Mouse (Mus musculus): Measurements from ENCODE around the gene Morc3. TPM values are rescaled to one million over a fixed set of nuclear protein-coding genes. Genes with fewer than 3 reads are reported as not detected.
A peak's percentile ranks its signal among the peaks of the same experiment; 100 is the strongest.

Gene Morc3
- polyA plus RNA-seq (2012) = 0.24 and 1.2 TPM in 2 replicates

DNA sequence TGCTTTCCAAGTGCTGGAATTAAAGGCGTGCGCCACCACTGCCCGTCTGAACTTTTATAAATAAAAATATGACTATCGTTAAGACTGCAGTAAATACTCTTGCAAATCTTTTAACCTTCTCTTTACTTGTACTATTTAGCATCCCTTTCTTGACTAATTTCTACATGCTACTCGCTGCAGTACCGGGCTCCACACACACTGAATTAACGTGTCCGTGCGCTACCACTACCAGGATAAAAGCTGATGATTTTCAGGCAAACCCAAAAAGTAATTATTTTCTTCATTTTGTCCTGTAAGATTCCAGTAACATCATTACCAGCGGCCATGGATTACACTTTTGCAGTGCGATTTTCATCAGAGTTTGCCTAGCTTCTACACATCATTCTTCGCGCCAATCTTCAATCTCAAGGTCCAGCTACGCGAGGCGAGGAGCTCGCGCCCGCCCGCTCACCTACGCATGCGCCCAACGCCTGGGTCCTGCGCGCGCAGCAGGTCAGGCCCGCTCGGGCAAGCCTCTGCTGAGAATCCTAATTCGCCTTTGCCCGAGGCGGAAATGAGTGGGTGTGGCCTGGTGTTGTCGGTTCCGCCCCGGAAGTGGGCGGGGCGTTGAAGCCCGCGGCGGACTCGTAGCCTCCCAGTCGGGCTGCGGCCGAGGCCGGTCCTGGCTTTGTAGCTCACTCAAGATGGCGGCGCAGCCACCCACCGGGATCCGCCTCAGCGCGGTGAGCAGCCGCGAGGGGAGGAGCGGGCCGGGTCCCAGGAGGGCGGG, at the start of gene Morc3:
Morc3 (plus strand) TSS at position 495 of the 769 bp plus-strand sequence.
- peaks cover 5% of the 10 kb centered on the region for H3K9me3 ChIP-seq (ENCODE audit: control insufficient read depth, low read length)
- no peaks in the 10 kb centered on the region for H3K27me3 ChIP-seq (ENCODE audit: control insufficient read depth)
- peak within 1 kb of the TSS; percentile 74 for H3K4me3 ChIP-seq (replicated peaks)
- H3K4me1 ChIP-seq (ENCODE audit: control insufficient read depth) = peaks cover 37% of the 10 kb centered on the region
- peaks cover 23% of the 10 kb centered on the region for H3K36me3 ChIP-seq (ENCODE audit: control insufficient read depth)
- no peak for TF ChIP-seq TAL1 (IDR thresholded peaks at IDR 0.05; ENCODE audit: low read length)
- TF ChIP-seq GATA1 (IDR thresholded peaks at IDR 0.05; ENCODE audit: low read length) = no peak

DNA sequence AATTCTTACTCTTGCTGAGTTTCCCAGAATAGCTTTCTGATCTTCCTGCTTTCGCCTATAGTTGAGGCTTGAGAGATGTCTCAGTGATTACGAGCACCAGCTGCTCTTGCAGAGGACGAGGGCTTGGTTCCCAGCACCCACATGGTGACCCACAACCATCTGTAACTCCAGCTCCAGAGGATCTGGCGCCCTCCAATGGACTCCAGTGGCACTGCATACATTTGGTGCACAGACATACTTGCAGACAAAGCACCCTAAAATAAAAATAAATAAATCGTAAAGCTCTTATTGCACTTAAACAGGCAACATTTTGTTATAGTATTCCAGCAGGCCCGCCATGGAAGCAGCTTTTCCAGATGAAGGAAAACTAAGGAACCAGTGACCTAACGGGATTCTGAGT, 47.7 kb upstream of the Morc3 start:
- H3K36me3 ChIP-seq (ENCODE audit: control insufficient read depth) = peaks cover 48% of the 10 kb centered on the region
- H3K4me3 ChIP-seq (replicated peaks) = no peak overlapping the region
- peaks cover 40% of the 10 kb centered on the region for H3K4me1 ChIP-seq (ENCODE audit: control insufficient read depth)
- TF ChIP-seq GATA1 (IDR thresholded peaks at IDR 0.05; ENCODE audit: low read length) = no peak
- TF ChIP-seq TAL1 (IDR thresholded peaks at IDR 0.05; ENCODE audit: low read length) = no peak
- H3K27me3 ChIP-seq (ENCODE audit: control insufficient read depth) = no peaks in the 10 kb centered on the region
- peaks cover 5% of the 10 kb centered on the region for H3K9me3 ChIP-seq (ENCODE audit: control insufficient read depth, low read length)

DNA sequence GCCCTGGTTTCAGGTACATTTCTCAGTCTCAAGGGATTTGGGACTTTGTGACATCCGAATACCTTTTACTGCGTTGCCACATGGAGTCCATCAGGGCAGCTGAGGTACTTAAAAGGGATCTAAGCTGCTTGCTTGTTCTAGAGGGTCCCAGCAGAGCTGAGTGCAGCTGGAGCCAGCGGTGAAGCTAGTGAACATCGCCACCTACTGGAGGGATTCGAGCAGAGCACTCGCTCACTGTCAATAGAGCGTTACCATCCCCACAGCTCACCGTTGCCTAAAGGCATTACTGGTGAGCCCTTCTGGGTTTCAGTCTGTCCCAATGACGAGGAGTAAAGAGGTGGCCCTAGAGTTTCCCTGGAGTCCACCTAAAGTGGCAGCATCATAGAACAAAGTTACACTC, 46.1 kb upstream of the Morc3 start:
- H3K9me3 ChIP-seq (ENCODE audit: control insufficient read depth, low read length) = peaks cover 5% of the 10 kb centered on the region
- no peak for TF ChIP-seq GATA1 (IDR thresholded peaks at IDR 0.05; ENCODE audit: low read length)
- no peak for TF ChIP-seq TAL1 (IDR thresholded peaks at IDR 0.05; ENCODE audit: low read length)
- peaks cover 35% of the 10 kb centered on the region for H3K4me1 ChIP-seq (ENCODE audit: control insufficient read depth)
- no peaks in the 10 kb centered on the region for H3K27me3 ChIP-seq (ENCODE audit: control insufficient read depth)
- no peak overlapping the region for H3K4me3 ChIP-seq (replicated peaks)
- H3K36me3 ChIP-seq (ENCODE audit: control insufficient read depth) = peaks cover 40% of the 10 kb centered on the region

GRCm38 (mm10) chr16:93788388-93788787, 43.5 kb upstream of the Morc3 start:
- no peak overlapping the region for H3K4me3 ChIP-seq (replicated peaks)
- no peaks in the 10 kb centered on the region for H3K27me3 ChIP-seq (ENCODE audit: control insufficient read depth)
- peaks cover 32% of the 10 kb centered on the region for H3K36me3 ChIP-seq (ENCODE audit: control insufficient read depth)
- peaks cover 25% of the 10 kb centered on the region for H3K4me1 ChIP-seq (ENCODE audit: control insufficient read depth)
- H3K9me3 ChIP-seq (ENCODE audit: control insufficient read depth, low read length) = peaks cover 5% of the 10 kb centered on the region
- TF ChIP-seq GATA1 (IDR thresholded peaks at IDR 0.05; ENCODE audit: low read length) = no peak
- TF ChIP-seq TAL1 (IDR thresholded peaks at IDR 0.05; ENCODE audit: low read length) = no peak

- H3K9me3 ChIP-seq (ENCODE audit: control insufficient read depth, low read length) = peaks cover 4% of the 10 kb centered on the region
- no peak for TF ChIP-seq GATA1 (IDR thresholded peaks at IDR 0.05; ENCODE audit: low read length)
- TF ChIP-seq TAL1 (IDR thresholded peaks at IDR 0.05; ENCODE audit: low read length) = no peak
- peaks cover 30% of the 10 kb centered on the region for H3K36me3 ChIP-seq (ENCODE audit: control insufficient read depth)
- peaks cover 25% of the 10 kb centered on the region for H3K4me1 ChIP-seq (ENCODE audit: control insufficient read depth)
- H3K4me3 ChIP-seq (replicated peaks) = no peak overlapping the region
- no peaks in the 10 kb centered on the region for H3K27me3 ChIP-seq (ENCODE audit: control insufficient read depth)
Measured at GRCm38 (mm10) chr16:93788881-93789280, 43.0 kb upstream of the Morc3 start.

DNA sequence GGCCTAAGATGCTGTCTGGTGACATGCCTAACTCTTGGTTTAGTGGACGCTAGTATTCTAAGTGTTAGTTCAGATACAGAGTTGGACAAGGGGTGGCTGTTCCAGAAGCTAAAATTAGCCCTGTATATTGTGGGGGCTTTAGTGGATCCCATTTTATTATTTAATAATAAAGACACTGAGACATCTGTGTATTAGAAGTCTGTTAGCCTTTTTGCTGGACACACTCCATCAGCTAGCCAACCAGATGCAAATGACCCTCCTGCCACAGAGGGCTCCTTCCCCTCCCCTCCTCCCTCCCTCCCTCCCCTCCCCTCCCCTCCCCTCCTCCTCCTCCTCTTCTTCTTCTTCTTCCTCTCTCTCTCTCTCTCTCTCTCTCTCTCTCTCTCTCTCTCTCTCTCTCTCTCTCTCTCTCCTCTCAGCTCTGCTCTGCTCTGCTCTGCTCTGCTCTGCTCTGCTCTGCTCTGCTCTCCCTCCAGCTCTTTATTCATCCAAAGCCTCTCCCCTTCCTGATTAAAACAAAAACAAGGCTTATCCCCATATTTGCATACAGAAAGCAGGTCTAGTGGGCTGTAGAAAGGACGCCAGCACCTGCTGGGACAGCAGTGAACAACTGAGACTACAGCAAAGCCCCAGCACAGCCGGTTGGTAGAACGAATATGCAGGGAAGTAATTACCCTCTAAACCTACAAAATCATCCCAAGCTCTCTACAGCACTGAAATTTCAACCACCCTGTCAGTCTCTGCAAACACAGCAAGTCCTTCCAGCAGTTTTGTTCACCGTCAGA, 41.8 kb upstream of the Morc3 start:
- peaks cover 28% of the 10 kb centered on the region for H3K36me3 ChIP-seq (ENCODE audit: control insufficient read depth)
- H3K27me3 ChIP-seq (ENCODE audit: control insufficient read depth) = no peaks in the 10 kb centered on the region
- no peak overlapping the region for H3K4me3 ChIP-seq (replicated peaks)
- no peaks in the 10 kb centered on the region for H3K9me3 ChIP-seq (ENCODE audit: control insufficient read depth, low read length)
- TF ChIP-seq TAL1 (IDR thresholded peaks at IDR 0.05; ENCODE audit: low read length) (no peak), GATA1 (IDR thresholded peaks at IDR 0.05; ENCODE audit: low read length) (no peak)
- peaks cover 25% of the 10 kb centered on the region for H3K4me1 ChIP-seq (ENCODE audit: control insufficient read depth)

GRCm38 (mm10) chr16:93792981-93793630, 38.8 kb upstream of the Morc3 start:
- Histone ChIP-seq H3K9me3 (ENCODE audit: control insufficient read depth, low read length) (no peaks in the 10 kb centered on the region), H3K36me3 (ENCODE audit: control insufficient read depth) (peaks cover 28% of the 10 kb centered on the region), H3K4me1 (ENCODE audit: control insufficient read depth) (peaks cover 13% of the 10 kb centered on the region), H3K4me3 (replicated peaks) (no peak overlapping the region), H3K27me3 (ENCODE audit: control insufficient read depth) (no peaks in the 10 kb centered on the region)
- TF ChIP-seq GATA1 (IDR thresholded peaks at IDR 0.05; ENCODE audit: low read length) (no peak), TAL1 (IDR thresholded peaks at IDR 0.05; ENCODE audit: low read length) (no peak)

DNA sequence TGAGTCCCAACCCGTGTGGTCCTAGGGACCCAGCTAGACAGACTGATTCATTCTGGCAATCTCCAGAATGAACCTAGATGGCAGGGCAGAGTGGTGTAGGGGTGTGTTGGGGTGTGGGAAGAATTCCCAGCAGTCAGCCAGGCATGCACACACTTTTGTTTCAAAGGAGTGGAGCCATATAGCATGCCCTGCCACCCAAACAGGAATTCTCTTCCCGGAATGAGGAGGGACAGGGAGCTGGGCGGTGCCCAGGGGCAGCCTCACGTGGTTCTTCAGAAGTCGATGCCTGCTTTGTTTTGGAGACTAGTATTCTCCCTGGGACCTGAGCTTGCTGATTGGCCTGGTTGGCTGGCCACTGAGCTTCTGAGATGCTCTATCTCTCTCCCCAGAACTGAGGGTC, 37.1 kb upstream of the Morc3 start:
- Histone ChIP-seq H3K9me3 (ENCODE audit: control insufficient read depth, low read length) (no peaks in the 10 kb centered on the region), H3K27me3 (ENCODE audit: control insufficient read depth) (no peaks in the 10 kb centered on the region), H3K36me3 (ENCODE audit: control insufficient read depth) (peaks cover 33% of the 10 kb centered on the region), H3K4me3 (replicated peaks) (no peak overlapping the region), H3K4me1 (ENCODE audit: control insufficient read depth) (peaks cover 3% of the 10 kb centered on the region; the same call in 1 of the 2 replicates)
- no peak for TF ChIP-seq GATA1 (IDR thresholded peaks at IDR 0.05; ENCODE audit: low read length)

GRCm38 (mm10) chr16:93795391-93795790, 36.5 kb upstream of the Morc3 start:
- no peak for TF ChIP-seq GATA1 (IDR thresholded peaks at IDR 0.05; ENCODE audit: low read length)
- no peak for TF ChIP-seq TAL1 (IDR thresholded peaks at IDR 0.05; ENCODE audit: low read length)
- H3K27me3 ChIP-seq (ENCODE audit: control insufficient read depth) = no peaks in the 10 kb centered on the region
- H3K4me1 ChIP-seq (ENCODE audit: control insufficient read depth) = peaks cover 3% of the 10 kb centered on the region; the same call in 1 of the 2 replicates

More at GRCm38 (mm10) chr16:93795391-93795790, 36.5 kb upstream of the Morc3 start:
- Histone ChIP-seq H3K36me3 (ENCODE audit: control insufficient read depth) (peaks cover 38% of the 10 kb centered on the region), H3K9me3 (ENCODE audit: control insufficient read depth, low read length) (no peaks in the 10 kb centered on the region), H3K4me3 (replicated peaks) (no peak overlapping the region)

Data from erythroblast, embryonic 14.5 days (primary cell).